Mouse (Mus musculus): ENCODE measurements at regions not wholly inside any gene's neighbourhood (a gene's known extent, or its start where the extent isn't known, plus 50 kb on each side); places are given as distances from the start of the nearest gene placed in this dataset.
A peak's percentile ranks its signal among the peaks of the same experiment; 100 is the strongest.
"Not testable (repeated sequence)": the region's sequence is repeated elsewhere in the genome, so short reads cannot be mapped to it uniquely, and the experiment has no call there.

DNA sequence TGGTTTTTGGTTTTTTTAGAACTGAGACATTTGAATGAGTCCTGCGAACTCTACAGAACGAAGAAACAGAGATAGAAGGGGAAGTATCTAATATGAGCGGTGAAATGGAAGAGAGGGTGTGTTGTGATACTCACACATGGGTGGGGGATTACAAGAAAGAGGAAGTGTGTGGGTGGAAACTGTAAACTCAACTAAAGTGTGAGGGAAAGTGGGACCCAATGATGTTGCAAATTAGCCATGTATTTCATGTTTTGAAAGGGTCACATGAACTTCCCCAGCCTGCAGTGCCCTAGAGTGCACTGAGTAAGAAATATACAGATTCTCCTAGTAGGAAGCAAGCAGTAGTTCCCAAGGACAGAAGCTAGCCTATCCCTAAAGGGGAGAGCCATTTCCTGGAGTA lies 524.3 kb upstream of the Cdh5 start:
- no peak for DNase-seq (ENCODE audit: extremely low read depth, insufficient read length, low spot score)

GRCm38 (mm10) chr8:103578006-103578405 lies 523.4 kb upstream of the Cdh5 start:
- no peak for DNase-seq (ENCODE audit: extremely low read depth, insufficient read length, low spot score)

GRCm38 (mm10) chr8:103608291-103608690 lies 493.1 kb upstream of the Cdh5 start:
- no peak for DNase-seq (ENCODE audit: extremely low read depth, insufficient read length, low spot score)

DNA sequence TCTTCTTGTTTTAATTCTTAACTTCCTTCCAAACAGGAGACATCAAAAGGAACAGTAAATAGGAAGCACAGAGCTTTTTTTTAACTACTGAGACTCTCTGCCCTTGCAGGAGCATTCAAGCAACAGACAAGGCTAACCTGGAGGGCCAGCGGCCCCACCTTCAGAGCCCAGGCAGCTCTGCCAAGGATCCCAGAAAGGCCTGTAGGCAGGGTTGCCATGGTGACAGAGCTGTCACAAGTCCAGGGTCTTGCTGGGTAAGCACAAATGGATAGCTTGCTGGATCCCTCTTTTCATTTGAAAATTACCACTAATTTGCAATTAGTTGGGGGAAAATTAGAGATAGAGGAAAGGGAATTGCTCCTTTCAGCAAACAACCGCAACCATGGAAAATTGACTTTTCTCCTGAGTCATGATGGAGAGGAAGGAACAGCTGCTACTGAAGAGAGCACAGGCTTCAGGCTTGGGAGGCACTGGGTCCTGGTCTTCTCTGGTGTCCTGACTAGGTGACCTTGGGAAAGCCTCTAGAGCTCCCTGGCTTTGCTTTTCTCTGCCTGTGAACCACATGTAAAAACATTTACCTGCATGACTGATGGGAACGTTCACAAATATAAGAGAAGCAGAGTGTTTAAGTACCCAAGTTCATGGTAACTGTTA lies 477.5 kb upstream of the Cdh5 start:
- DNase-seq (ENCODE audit: extremely low read depth, insufficient read length, low spot score): no peak

- DNase-seq (ENCODE audit: extremely low read depth, insufficient read length, low spot score): no peak
These were observed 476.1 kb upstream of the Cdh5 start for GRCm38 (mm10) chr8:103625166-103625890.

- no peak for DNase-seq (ENCODE audit: extremely low read depth, insufficient read length, low spot score)
These were observed 475.0 kb upstream of the Cdh5 start for GRCm38 (mm10) chr8:103626446-103626845.

DNA sequence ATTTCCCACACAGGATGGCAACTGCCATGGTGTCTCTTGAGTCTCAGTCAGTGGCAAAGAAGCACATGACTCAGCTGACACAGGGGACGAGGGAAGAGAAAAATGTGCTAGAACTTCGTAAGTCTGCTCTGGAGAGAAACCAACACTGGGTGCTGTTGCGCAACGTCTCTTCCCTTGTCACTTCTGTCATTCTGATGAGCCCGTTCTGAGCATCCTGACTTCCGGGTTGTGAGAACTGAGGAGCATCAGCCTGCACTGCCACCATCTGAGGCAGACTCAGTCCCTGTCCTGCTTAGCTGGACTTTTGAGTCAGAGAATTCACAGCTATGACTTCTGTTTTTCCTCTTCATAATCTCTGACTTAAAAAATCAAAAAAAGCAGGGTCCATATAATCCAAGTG lies 468.9 kb upstream of the Cdh5 start:
- DNase-seq (ENCODE audit: extremely low read depth, insufficient read length, low spot score): no peak

GRCm38 (mm10) chr8:103634951-103635350 lies 466.5 kb upstream of the Cdh5 start:
- DNase-seq (ENCODE audit: extremely low read depth, insufficient read length, low spot score): no peak

GRCm38 (mm10) chr8:103643621-103644020 lies 457.8 kb upstream of the Cdh5 start:
- no peak for DNase-seq (ENCODE audit: extremely low read depth, insufficient read length, low spot score)

- DNase-seq (ENCODE audit: extremely low read depth, insufficient read length, low spot score): no peak
These were observed 457.3 kb upstream of the Cdh5 start for GRCm38 (mm10) chr8:103644106-103644505.

- no peak for DNase-seq (ENCODE audit: extremely low read depth, insufficient read length, low spot score)
These were observed 456.6 kb upstream of the Cdh5 start for GRCm38 (mm10) chr8:103644845-103645244.

DNA sequence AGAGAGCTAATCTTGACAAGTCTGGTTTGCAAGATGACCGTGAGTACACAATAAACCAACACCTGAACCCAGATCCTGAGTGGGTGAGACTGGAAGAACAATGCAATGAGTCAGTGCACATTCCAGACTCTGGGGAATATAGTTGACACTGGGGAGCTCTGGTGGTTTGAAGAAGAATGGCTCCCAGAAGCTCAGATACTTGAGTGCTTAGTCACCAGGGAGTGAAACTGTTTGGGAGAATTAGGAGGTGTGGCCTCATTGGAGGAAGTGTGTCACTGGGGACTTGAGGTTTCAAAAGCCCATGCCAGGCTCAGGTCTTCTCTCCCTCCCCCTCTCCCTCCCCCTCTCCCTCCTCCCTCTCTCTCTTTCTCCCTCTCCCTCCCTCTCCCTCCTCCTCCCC lies 436.6 kb upstream of the Cdh5 start:
- peak; percentile 70 for DNase-seq (ENCODE audit: extremely low read depth, insufficient read length, low spot score)

DNA sequence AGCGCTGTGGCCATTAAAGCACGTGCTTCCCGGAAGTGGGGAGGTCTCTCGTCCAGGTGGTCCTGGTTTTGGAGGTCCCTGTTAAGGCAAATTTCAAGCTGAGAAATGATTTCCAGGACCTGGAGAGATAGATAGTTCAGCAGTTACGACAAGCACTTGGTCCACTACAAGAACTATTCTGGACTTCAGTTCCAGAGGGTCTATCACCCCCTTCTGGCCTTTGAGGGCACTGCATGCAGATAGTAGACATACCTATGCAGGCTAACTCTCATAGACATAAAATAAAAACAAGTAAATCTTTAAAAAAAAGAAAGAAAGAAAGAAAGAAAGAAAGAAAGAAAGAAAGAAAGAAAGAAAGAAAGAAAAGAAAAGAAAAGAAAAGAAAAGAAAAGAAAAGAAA lies 415.2 kb upstream of the Cdh5 start:
- not testable (repeated sequence) for DNase-seq (ENCODE audit: extremely low read depth, insufficient read length, low spot score)

GRCm38 (mm10) chr8:103690438-103690837 lies 411.0 kb upstream of the Cdh5 start:
- DNase-seq (ENCODE audit: extremely low read depth, insufficient read length, low spot score): no peak

DNA sequence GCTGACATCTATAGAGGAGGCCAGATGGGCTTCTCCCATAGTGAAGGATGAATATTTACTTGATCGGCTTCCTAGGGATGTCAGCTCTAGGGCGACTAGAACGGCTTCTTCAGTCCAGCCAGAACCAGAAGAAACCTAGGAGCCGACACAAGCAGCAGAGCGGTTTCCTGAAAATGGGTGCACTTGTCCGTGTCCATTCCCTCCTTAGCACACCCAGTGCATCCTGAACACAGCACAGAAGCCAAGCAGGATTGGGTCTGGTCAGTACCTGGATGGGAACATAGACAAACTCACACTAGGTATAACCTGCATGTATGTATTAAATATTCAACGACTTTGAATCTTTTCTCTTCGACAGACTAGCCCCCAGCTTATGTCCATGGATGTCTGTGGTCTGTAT lies 407.9 kb upstream of the Cdh5 start:
- no peak for DNase-seq (ENCODE audit: extremely low read depth, insufficient read length, low spot score)

- no peak for DNase-seq (ENCODE audit: extremely low read depth, insufficient read length, low spot score)
These were observed 407.0 kb upstream of the Cdh5 start for GRCm38 (mm10) chr8:103694331-103694891.

DNA sequence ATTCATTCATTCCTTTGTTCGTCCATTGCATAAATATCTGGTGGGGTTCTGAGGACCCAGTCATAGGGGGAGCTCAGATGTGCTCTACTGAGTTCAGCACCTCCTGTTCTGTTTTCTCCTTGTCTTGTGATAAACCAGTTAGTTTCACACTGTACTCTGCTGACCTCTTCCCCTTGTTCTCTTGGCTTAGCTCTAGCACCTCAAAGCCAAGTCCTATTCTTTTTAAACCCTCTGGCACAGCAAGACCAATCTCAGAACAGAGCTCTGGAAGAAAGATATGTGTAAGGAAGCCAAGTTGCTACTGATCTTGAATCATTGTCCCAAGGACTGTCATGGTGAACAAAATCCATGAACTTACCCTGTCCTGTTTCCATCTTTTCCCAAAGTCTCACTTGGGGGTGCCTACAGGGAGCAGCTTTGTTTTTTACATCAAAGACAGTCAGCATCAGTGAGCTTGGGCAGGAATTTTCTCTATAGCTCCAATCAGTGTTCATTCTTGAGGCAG lies 402.4 kb upstream of the Cdh5 start:
- DNase-seq (ENCODE audit: extremely low read depth, insufficient read length, low spot score): no peak

DNA sequence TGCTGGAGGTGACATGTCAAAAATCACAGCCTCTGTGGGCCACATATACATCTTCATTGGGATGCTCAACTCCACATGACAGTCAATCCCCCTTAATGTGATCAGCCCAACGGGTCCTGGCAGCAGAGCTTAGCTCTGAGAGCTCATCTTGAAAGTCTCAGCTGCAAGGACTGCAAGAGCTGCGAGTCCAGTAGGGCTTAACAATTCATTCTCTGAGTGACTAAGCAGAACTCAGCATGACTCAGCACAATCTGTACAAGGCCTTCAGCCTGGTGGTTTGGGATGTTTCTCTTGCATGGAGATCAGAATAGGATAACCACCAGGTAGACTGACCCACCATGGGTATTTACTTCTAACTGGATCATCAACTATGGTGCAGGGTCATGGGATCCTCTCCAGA lies 399.2 kb upstream of the Cdh5 start:
- peak; percentile 9 for DNase-seq (ENCODE audit: extremely low read depth, insufficient read length, low spot score)

DNA sequence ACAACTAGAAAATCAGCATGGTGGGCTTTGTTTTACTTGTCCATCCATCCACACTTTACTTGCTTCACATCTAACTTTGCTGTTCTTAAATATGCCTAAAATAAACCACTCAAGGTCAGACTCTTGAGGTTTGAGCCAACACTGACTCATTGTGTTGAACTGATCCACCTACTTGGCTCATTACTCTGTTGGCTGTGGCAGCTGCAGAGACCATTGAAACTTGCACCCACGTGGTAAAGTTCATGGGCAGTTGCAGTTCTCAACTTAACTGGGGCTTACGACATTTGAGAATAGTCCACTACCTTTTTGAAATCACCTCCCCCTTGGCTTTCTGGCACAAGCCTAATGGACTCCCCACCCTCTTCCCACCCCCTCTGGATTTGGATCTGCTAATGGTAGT lies 395.3 kb upstream of the Cdh5 start:
- DNase-seq (ENCODE audit: extremely low read depth, insufficient read length, low spot score): peak; percentile 21

DNA sequence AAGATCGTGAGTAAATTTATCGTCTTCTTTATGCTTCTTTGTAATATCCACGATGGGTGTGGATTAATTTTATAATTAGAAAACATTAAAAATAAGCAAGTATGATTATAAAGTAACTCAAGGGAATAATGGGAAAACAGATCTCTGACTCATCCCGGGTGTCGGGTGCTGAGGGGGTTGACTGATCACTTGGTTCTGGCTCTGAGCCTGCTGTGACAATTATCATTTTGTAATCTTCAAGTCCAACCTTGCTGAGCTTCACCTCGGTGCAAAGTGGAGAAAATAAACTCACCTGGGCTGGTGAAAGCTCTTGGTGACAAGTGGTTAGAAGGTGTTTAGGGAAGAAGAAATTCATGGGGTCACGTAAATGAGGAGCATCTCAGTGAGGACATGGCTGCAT lies 390.6 kb upstream of the Cdh5 start:
- DNase-seq (ENCODE audit: extremely low read depth, insufficient read length, low spot score): not testable (repeated sequence)

DNA sequence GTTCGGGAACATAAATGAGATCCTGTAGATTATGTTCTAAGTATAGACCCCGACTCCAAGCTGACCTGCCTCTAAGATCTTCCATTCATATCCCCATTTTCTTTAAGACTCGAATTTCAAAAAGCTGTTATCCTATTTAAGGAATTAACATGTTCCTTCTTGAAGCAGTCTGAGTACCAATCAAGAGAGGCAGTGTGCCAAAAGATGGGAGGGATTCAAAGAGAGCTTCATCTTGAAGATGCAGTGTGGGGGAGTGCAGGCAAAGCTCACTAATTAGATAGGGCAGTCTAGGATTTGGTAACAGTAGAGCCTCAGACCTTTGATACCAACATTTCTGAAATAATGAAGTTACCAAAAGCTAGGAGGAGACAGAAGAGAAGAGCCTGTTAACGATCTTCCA lies 383.7 kb upstream of the Cdh5 start:
- no peak for DNase-seq (ENCODE audit: extremely low read depth, insufficient read length, low spot score)

DNA sequence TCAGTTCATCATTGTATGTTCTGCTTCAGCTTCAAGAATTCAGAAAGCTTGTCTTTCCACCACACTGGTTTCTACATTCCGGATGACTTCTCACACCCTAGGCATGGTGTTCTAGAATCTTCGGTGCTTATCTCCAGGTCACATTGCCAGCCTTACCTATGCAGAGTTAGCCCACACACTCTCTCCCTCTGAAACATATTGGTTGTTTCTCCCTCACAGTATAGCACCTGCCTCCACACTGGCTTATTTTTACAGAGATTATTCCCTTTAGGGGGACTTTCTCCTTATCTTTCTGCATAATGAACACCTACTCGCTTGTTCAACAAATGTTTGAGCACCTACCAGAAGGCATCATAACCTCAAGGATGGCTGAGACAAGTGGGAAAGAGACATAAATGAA lies 368.0 kb upstream of the Cdh5 start:
- no peak for DNase-seq (ENCODE audit: extremely low read depth, insufficient read length, low spot score)

Data from 3134 (cell line).